Mouse (Mus musculus) thymus, adult 2 months (tissue): Measurements from ENCODE around the gene Ccnb1. TPM values are rescaled to one million over a fixed set of nuclear protein-coding genes. Genes with fewer than 3 reads are reported as not detected.
"Not testable (repeated sequence)": the region's sequence is repeated elsewhere in the genome, so short reads cannot be mapped to it uniquely, and the experiment has no call there.

ENCODE experiments used
- DNase-seq: peaks from one replicate; pipeline ENCODE4 v3.0.0; 2021
- H3K27ac ChIP-seq: fragments of 200-500 bp; 2 replicates; pipeline ENCODE4 v1.5.1; 2012; ENCODE audit warnings: low read length, control low read depth; ENCODE audit not compliant: control insufficient read depth, insufficient read depth
- H3K27me3 ChIP-seq: fragments of 200-500 bp; 2 replicates; pipeline ENCODE4 v1.6.1; 2012; ENCODE audit warnings: mild to moderate bottlenecking, low read length, moderate library complexity, mixed read lengths; ENCODE audit not compliant: control insufficient read depth, insufficient read depth
- H3K36me3 ChIP-seq: fragments of 200-500 bp; 2 replicates; pipeline ENCODE4 v1.6.1; 2012; ENCODE audit warnings: mild to moderate bottlenecking, low read length, moderate library complexity; ENCODE audit not compliant: control insufficient read depth, insufficient read depth
- H3K4me1 ChIP-seq: fragments of 200-500 bp; replicated peaks from 2 replicates; pipeline ENCODE4 v1.6.1; 2012; ENCODE audit warnings: low read length; ENCODE audit not compliant: control insufficient read depth, insufficient read depth
- H3K4me3 ChIP-seq: fragments of 200-500 bp; 2 replicates; pipeline ENCODE4 v1.5.1; 2012; ENCODE audit warnings: mild to moderate bottlenecking, low read length, control low read depth, moderate library complexity; ENCODE audit not compliant: control insufficient read depth, insufficient read depth
- CTCF ChIP-seq: fragments of 200-500 bp; IDR thresholded peaks from 2 replicates; pipeline ENCODE4 v1.5.1; 2012; ENCODE audit warnings: mild to moderate bottlenecking, control low read depth, low read length, moderate library complexity, borderline replicate concordance; ENCODE audit not compliant: control insufficient read depth, poor library complexity, insufficient read depth; ENCODE audit errors: extremely low read depth
- POLR2A ChIP-seq: fragments of 200-500 bp; IDR thresholded peaks from 2 replicates; pipeline ENCODE4 v1.6.1; 2012; ENCODE audit warnings: mild to moderate bottlenecking, low read length, control low read depth, moderate library complexity; ENCODE audit not compliant: control insufficient read depth, poor library complexity, insufficient read depth; ENCODE audit errors: extremely low read depth
- WGBS: fragments of 180-500 bp; shearing (Covaris S2); methylation state at CpG from one replicate; pipeline ENCODE4 v1.1.7; 2018; 5-methylcytosine and 5-hydroxymethylcytosine counted together
- polyA plus RNA-seq: library from polyadenylated mRNA; depleted of rRNA; stranded (reverse); fragments of >200 nt; gene quantifications from 2 replicates; pipeline ENCODE4 v1.2.3, GENCODE M21; 2012

Ccnb1 gene
- polyA plus RNA-seq, 1 experiment = 63.7 TPM

DNA sequence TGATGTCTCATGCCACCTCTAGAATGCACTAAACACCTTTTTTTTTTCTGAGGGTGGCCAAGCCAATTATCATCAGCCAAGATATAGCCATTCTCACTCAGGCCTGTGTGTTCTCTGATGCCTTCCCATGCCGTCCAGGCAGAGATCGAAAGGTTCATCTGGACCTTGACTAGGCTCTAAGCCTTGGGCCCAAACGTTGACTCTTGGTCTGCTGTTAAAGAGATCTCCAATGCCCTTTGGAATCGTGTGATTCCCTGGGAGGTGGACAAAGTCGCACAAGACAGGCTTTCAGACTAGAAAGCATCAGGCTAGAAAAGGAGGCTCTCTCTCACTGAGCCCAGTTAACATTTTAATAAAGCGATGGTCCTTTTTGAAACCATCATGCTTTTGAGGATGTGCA, 10.8 kb upstream of the Ccnb1 start:
- Histone ChIP-seq H3K4me3 (no peak overlapping the region), H3K27ac (no peak overlapping the region), H3K4me1 (no peaks in the 10 kb centered on the region), H3K27me3 (no peaks in the 10 kb centered on the region), H3K36me3 (no peaks in the 10 kb centered on the region; the same call in none of the 2 replicates)
- WGBS = 93% methylated on average over 6 of the region's 6 CpGs
- TF ChIP-seq CTCF (no peak), POLR2A (no peak)
- no peak for DNase-seq

- WGBS = 93% methylated on average over 3 of the region's 3 CpGs
These were observed 2.7 kb upstream of the Ccnb1 start for GRCm38 (mm10) chr13:100789083-100789482.

GRCm38 (mm10) chr13:100788057-100788456, 1.7 kb upstream of the Ccnb1 start:
- H3K36me3 ChIP-seq, H3K27me3 ChIP-seq, H3K4me3 ChIP-seq, DNase-seq, H3K27ac ChIP-seq: not testable (repeated sequence)
- WGBS = 95% methylated on average over 12 of the region's 14 CpGs
- peaks cover 12% of the 10 kb centered on the region for H3K4me1 ChIP-seq

More at GRCm38 (mm10) chr13:100789083-100789482, 2.7 kb upstream of the Ccnb1 start:
- no peak for TF ChIP-seq POLR2A
- no peak for TF ChIP-seq CTCF
- no peak for DNase-seq
- H3K4me3 ChIP-seq = no peak overlapping the region
- no peaks in the 10 kb centered on the region for H3K27me3 ChIP-seq
- H3K36me3 ChIP-seq = no peaks in the 10 kb centered on the region
- H3K27ac ChIP-seq = no peak overlapping the region
- H3K4me1 ChIP-seq = peaks cover 12% of the 10 kb centered on the region

GRCm38 (mm10) chr13:100787316-100788010, 1.1 kb upstream of the Ccnb1 start:
- peaks cover 12% of the 10 kb centered on the region for H3K4me1 ChIP-seq
- no peak overlapping the region for H3K4me3 ChIP-seq
- WGBS = 95% methylated on average over 6 of the region's 6 CpGs
- H3K27ac ChIP-seq = no peak overlapping the region
- no peaks in the 10 kb centered on the region; the same call in 1 of the 2 replicates for H3K36me3 ChIP-seq
- TF ChIP-seq POLR2A (no peak), CTCF (no peak)
- H3K27me3 ChIP-seq = no peaks in the 10 kb centered on the region
- no peak for DNase-seq

GRCm38 (mm10) chr13:100785806-100786413, 460 bp downstream of the Ccnb1 start:
- Histone ChIP-seq H3K4me3 (peak overlapping the region; percentile 65), H3K36me3 (peaks cover 4% of the 10 kb centered on the region; the same call in 1 of the 2 replicates), H3K27me3 (no peaks in the 10 kb centered on the region), H3K4me1 (peaks cover 12% of the 10 kb centered on the region), H3K27ac (no peak overlapping the region)
- TF ChIP-seq POLR2A (no peak), CTCF (no peak)
- DNase-seq = peak; percentile 19
- 1% methylated on average over 30 of the region's 30 CpGs for WGBS

- TF ChIP-seq CTCF = no peak
- no peak for TF ChIP-seq POLR2A
- 96% methylated on average over 3 of the region's 3 CpGs for WGBS
- peaks cover 4% of the 10 kb centered on the region for H3K4me1 ChIP-seq
- no peak overlapping the region for H3K27ac ChIP-seq
- no peak for DNase-seq
- no peak overlapping the region for H3K4me3 ChIP-seq
- no peaks in the 10 kb centered on the region for H3K27me3 ChIP-seq
- H3K36me3 ChIP-seq = peaks cover 4% of the 10 kb centered on the region; the same call in 1 of the 2 replicates
These were observed 8.9 kb downstream of the Ccnb1 start for GRCm38 (mm10) chr13:100777491-100777890.

GRCm38 (mm10) chr13:100776710-100777109, 9.7 kb downstream of the Ccnb1 start:
- 90% methylated on average over 6 of the region's 6 CpGs for WGBS
- no peak for TF ChIP-seq CTCF
- no peak for TF ChIP-seq POLR2A
- Histone ChIP-seq H3K27ac (no peak overlapping the region), H3K4me3 (no peak overlapping the region), H3K4me1 (peaks cover 4% of the 10 kb centered on the region), H3K36me3 (no peaks in the 10 kb centered on the region), H3K27me3 (no peaks in the 10 kb centered on the region)
- DNase-seq = no peak
